Mouse (Mus musculus) right cerebral cortex, postnatal 36 days (tissue): Measurements from ENCODE around the gene Uimc1.

Experiments used
- DNase-seq, 2 experiments: peaks; one replicate each; pipeline ENCODE4 v3.0.0; 2022; ENCODE audit warnings: low spot score in 2 of 2, mixed read lengths in 1 of 2

Uimc1 gene

DNA sequence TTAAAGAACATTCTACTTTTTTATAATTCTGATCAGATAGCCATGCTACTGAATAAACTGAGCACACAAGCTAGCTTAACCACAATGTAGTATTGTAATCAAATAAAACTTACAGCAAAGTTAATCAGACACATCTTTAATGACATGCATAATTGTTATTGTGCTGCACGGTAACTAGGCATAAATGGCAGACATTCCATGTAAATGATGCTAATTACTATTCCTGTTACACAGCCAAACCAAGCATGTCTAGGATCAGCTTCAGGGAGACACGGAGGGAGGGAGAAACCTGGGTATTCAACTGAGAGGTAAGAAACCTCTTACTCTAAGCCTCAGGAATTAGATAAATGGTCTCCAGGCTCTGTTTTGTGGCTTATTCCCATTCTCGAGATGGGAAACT, 52.4 kb downstream of the Uimc1 start:
- DNase-seq = no peak

DNA sequence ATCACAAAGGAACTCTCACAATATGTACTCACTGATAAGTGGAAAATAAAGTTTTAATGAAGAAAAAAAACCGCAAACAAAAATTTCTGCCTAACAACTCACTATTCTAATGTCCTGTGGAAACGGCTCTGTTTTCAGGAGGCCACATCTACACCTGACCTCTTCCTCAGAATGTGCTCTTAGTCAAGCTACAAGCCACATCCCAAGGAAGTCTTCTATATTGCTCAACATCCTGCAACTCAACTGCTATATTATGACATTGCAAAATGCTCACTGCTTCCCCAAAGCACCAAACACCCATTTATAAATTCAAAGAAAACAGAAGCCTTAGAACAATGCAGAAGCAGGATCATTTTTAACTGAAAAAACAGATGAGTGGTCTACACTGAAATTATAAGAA, 60.1 kb downstream of the Uimc1 start:
- DNase-seq = no peak

DNA sequence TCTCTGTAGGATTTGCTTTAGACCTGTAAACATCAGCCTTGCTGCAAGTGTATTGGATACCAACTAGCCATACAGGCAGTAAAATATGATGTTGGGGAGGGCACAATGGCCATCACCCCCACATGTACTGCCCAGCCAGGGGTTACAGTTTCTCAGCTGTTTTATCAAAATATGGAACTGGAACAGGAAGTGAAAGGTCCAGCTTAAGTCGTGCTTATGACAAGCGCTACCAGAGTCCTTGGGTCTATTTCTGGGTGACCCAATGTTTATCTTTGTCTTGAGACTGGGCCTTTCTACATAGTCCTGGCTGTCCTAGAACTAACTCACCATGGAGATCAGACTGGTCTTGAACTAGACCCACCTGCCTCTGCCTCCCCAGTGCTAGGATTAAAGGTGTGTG, 75.9 kb downstream of the Uimc1 start:
- no peak for DNase-seq

DNA sequence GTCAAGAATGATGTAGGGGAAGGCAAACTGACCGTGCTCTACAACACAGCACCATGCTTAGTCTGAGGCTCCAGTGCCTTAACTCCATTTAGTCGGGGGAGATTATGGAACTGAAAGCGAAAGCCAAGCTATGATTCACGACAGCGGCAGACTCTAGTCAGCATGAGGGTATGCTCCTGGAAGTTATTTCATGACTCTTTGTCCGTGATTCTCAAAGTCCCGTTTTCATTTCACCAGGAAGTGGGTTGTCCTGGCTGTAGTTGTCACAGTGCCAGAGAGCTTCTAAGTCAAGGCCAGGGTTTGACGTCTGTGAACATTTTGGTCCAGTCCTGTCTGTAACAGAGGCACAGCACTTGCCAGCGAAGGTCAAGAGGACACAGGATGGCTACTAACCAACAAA, 77.4 kb downstream of the Uimc1 start:
- DNase-seq = no peak

DNA sequence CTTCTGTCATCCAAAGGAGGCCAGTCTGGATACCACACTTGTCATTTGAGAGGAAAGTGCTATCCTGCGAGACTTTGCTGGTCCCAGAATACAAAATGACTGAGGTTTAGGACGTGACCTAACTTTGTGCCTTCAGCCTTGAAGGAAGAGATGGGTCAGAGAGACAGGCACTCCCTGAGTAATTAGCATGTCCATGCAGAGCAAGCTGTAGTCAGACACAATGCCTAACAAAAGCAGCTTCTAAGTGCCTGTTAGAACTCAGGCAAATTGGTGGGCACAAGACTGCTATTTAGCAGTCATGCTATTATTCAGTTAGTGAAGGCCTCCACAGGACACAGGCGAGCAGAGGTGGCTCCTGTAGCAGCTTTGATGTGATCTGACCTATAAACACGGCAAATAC, 77.8 kb downstream of the Uimc1 start:
- no peak for DNase-seq

DNA sequence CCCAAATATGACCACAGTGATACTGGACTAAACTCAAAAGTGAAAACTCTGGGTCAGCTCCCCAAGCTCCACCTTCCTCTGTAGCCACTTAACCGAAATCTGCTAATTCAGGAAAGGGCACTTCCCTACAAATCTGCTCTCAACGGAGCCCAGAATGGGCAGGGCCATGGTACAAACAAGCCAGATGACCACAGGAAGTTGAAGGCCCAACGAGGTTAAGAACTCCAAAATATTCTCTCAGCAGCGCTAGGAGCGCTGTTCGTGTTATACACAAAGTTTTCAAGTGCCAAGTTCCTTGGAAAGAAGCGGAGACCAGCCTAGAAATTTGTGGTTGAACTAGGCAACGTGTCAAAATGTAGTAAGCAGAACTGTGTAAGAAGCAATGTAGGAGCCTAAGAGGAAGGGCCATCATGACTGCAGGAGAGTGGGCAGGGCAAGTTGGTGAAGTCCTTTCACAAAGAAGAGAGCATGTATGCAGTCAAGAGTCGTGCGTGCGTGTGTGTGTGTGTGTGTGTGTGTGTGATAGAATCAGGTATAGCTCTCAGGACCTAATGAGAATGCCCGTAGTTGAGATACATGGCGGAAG, 78.8 kb downstream of the Uimc1 start, which contains the start of gene Hk3:
Hk3 (minus strand) TSS at position 192 of the 586 bp plus-strand sequence.
- peak in 1 of 2 experiments; percentile 10 for DNase-seq

DNA sequence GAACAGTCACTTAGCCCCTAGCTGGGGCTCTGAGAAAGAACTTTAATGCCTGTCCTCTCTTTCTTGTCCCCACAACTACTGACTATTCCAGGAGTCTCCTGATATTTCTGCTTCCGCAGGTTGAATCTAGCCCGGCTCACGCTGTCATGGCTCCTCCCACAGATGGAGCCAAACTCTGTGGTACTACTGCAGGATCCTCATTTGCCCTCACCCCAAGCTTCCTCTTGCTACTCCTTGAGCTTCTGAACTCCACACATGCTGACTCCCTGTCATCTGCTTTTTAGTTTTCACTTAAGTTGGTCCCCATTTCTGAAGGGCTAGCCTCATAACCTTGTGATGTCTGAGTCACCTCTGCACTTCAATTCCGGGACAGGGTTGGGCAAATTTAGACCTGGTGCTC, 80.0 kb downstream of the Uimc1 start:
- no peak for DNase-seq

DNA sequence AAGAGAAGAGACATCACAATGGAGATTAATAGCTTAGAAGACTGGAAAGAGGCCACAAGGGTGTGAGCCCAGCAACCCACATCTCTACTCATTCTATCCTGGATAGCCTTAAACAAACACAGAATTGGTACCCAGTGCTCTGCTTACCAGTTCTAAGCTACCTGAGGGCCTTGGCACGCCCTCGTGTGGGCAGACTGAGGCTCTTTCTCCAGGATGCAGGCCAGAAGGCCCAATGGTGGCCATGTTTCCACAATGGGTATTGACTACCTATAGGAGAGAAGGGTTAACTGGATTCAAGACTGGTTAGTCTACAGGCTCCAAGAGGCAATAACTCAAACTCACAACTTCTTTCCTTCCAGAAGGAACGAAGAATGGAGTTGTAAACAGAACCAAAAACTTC, 80.9 kb downstream of the Uimc1 start:
- no peak for DNase-seq

DNA sequence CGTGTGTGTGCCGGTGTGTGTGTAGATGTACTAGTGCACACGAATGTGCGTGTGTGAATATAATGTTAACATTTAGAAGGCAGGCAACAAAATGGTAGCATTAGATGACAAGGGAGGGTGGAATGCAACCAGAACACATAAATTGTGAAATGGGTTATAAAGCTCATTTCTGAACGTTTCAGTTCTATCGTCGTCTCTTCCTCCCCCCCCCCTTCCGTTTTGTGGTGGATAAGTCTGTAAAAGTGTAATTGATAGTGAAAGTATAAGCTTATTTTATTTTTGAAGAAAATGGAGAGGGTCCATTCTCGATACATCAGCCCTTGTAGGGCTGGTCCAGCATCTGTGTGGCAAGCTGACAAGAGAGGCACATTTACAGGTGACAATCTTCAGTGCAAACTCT, 81.4 kb downstream of the Uimc1 start:
- no peak for DNase-seq

DNA sequence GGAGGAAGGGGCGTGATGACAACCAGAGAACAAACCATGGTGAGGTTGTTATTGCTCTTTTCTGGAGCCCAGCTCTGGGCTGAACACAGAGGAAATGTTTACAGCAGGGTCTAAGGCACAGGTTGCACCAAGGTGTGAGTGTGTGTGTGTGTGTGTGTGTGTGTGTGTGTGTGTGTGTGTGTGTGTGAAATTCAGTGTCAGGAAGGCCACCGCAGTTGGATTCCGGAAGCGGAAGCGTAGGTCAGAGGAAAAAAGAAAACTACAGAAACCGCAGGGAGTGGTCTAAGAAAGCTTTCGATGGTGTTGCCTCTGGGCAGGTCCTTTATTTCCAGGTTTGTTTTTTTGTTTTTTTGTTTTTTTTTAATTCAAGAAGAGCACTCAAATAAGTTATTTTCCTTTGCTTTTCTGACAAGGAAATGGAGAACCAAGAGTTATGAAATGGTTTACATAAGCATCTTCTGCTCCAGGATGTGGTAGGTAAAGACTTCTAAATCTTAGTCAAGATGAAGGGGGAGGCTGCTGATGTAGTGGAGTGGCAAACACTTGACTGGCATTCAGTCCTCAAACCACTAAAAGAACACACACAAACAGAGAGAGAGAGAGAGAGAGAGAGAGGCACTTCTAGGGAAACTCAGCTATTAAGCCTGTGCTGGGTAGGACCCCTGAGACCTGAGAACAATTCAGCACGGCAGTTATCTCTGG, 82.1 kb downstream of the Uimc1 start:
- DNase-seq = no peak

DNA sequence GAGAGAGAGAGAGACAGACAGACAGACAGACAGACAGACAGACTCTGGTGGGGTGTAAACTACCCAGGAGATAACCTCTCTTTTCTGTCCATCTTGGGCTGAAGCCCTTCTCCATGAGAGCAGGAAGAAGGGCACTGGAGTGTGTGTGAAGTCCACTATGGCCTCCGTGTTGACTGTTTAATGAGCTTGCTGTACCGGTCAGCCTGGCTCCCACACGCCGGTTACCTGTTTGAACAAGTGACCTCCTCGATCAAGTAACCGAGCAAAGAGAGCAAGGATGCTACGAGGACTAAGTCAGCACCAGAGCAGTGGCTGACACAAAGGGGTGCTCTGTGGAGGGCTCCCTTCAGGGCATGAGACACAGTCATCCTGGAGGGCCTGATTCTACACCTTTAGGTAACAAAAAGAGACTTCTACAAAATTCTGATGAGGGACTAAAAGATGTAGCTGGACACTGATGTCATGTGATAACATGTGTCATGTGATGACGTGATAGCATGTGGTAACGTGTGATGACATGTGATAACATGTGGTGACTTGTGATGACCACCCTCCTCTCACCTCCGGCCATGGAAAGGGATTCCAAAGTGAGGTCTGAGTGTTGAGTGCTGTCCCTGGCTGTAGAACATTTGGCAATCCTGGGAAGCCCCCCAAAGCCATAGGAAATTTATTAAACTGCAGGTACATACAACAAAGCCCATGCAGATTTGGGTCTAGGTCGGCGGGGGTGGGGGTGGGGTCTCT, 82.8 kb downstream of the Uimc1 start:
- DNase-seq = no peak

DNA sequence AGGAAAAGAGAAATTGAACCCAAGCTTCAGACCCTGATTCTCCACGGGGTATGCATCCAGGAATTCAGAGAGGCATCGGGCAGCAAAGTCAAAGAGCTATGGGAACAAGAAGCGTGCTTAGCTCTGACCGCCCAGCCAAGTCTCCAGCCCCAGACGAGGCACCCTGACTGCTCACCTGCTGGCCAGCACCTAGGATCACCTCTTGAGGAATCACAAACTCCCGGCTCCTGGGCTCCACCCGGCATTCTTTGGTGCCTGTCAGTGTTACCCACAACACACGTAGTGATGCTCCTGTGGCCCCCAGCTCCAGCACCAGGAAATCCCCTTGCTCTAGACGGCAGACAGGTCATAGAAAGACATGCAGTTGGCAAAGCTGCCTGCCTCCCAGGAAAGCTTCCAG, 85.6 kb downstream of the Uimc1 start:
- no peak for DNase-seq

DNA sequence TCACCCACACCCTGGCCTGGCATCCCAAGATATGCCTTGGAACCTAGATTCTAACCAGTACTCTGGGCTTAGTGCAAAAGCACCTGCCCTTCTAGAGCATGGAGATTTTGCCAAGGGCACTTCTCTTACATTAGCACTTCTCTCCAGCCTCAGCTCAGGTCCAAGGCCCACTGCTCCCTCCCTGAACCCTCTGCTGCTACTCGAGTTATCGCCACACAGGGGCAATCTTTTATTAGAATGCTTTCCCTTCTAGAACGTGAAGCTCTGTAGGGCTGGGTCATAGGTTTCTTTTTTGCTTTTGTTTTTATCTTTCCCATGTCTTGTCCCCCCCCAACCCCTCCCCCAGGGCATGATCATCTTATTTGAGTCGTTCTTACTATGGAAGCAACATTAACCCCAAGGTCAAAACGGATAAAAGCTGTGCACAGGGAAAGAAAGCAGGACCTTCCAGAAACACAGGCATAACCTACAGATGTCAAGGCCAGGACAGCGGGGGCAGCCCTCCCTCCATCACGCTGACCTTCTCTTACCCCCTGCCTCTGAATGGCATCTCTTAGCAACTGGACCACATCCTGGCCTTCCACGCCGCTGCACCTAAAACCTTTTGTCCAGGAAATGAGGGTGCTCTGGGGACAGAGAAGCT, 86.3 kb downstream of the Uimc1 start:
- no peak for DNase-seq

DNA sequence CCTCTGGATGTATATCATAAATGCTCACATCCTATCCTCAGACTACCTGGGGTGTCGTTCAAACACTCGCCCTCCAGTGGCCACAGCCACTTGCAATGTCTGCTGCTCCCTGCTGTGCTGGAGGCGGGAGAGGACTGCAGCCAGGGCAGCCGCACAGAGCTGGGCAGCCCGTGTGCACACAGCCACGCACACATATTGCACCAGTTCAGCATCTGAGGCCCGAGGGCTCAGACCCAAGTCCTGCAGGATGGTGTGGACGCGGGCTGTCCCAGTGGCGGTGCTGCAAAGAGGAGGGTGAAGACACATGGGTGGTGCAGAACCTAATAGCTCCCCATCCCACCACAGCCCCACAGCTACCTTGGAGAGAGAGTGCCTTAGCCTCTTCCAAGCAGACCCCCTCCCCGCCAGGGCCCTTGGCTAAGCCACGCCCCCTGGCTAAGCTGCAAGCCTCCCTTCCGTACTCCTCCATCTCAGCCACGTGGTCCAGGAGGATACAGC, 88.1 kb downstream of the Uimc1 start:
- no peak for DNase-seq

DNA sequence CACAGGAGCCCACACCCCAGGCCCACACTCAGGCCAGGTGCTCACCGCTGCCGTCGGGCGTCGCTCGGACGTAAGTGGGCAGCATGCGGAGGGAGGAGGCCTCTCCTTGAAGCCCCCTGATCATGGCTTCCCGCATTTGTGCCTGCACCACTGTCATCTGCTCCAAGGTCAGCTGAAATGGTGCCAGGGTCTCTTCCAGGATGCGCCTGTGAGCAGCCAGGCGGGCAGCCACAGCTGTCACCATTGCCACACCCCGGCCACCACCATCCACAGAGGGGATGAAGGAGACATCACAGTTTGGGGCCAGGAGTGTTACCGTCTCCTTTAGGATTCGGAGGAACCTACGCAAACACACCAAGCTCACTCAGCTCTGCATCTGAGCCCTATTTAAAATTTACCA, 89.0 kb downstream of the Uimc1 start:
- DNase-seq = no peak

DNA sequence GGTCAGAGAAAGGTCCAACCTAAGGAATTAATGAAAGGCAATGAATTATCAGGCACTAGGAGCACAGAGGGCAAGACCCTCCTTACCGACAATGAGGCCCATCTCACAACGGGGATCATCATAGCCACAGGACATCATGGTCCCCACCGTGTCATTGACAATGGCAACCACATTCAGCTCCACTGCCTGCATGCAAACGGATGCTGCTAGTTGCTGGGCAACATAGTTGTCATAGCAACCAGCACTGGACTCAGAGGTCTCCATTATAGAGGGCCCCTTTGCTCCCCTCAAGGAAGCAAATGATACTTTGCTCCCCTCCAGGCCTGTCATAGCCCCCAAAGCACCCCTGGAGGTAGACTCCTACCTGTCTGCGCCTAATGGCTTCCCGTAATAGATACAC, 91.5 kb downstream of the Uimc1 start:
- DNase-seq = no peak

DNA sequence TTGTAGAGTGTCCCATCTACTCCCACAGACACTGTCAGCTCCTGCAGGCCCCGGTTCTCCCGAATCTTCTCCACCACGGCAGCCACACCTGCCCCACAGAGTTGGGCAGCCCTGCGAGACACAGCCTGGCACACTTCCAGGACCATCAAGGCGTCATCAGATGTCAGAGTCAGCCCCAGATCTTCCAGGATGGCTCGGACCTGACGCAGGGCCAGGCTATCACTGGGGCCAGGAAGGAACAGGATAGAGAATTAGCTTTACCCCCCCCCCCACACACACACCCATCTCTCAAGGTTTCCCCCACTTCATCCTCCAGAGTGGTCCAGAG, 93.7 kb downstream of the Uimc1 start:
- no peak for DNase-seq

DNA sequence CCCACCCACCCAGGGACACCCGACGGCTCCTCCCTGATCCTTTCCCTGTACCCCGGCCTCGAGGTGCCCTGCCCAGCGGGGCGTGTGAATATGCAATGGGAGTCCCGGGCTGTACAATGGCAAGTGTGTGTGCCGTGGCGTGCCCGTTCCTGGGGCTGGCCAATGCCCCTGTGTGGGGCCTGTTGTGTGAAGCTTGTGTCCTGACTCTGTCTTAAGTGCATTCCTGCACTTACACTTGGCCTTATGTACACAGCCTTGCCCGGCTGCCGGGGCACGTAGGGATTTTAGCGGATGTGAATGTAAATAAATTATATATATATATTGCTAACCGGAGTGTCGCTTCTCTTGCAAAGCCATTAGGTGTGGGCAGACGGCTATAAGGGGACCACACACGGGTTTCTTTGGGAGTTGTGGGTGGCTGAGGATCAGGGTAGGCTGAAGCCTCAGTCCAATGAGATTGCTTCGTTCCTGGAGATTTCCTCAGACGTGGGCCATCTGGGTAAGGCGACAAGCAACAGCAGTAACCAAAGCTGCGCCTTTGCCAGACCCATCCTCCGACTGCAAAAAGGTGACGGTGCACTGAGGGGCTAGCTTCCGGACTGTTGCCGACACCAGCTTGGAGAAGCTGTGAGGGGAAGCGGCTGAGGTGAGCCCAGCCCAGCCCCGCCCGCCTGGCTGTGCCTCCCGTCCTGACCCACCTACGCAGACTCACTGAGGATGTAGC, 94.2 kb downstream of the Uimc1 start:
- peak in 1 of 2 experiments; percentile 41 for DNase-seq

DNA sequence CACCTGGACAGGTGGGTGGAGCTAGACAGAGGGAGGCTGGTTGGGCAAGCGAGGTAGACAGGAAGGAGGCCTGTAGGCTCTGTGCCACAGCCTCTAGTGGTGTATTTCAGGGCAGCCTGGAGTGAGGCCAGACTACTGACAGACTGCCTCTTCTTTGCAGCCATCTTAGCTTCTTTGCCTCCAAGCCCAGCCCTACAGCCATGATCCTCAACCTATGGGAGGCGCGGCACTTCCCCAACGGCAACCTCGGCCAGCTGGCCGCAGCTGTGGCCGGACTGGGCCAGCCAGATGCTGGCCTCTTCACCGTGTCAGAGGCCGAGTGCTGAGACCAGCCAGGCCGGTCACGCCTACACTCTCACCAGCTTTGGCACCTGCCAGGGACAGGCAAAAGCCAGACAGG, 95.5 kb downstream of the Uimc1 start:
- no peak for DNase-seq

DNA sequence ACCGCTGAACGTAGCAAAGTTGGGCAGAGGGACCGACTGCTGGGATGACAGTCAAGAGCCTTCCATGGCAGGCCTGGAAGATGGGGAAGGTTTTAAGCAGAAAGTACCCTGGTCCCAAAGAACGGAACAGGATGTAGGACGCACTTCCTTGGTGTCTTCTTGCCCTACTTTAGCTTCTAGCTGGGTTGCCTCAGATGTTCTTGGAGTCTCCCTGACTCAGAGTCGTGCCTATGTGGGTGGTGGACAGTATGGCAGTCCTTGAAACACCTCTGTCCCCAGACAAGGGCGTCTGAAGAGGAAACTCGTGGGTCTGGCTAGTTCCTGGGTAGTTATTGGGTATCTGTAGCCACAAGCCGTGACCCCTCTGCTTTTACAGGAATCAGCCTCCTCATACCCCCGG, 98.0 kb downstream of the Uimc1 start:
- peak in 1 of 2 experiments; percentile 63 for DNase-seq

DNA sequence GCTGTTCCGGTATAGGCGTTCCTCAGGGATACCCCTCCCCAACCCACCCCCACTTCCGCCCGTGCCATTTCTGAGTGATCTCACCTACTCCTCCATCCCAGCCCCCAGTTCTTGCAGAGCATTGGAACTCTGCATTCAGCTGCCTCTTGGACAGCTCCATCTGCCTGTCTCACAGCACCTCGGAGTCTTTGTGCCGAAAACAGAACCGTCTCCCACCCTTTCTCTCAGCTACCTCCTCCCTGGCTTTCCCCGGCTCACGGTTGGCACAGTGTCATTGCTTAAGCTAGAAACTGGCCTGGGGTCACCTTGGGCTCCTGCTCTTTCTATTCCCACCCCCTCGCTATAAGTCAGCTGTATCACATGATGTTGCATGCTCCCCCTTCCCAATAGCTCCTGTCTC, 99.7 kb downstream of the Uimc1 start:
- DNase-seq = peak; percentile 64 to 85

DNA sequence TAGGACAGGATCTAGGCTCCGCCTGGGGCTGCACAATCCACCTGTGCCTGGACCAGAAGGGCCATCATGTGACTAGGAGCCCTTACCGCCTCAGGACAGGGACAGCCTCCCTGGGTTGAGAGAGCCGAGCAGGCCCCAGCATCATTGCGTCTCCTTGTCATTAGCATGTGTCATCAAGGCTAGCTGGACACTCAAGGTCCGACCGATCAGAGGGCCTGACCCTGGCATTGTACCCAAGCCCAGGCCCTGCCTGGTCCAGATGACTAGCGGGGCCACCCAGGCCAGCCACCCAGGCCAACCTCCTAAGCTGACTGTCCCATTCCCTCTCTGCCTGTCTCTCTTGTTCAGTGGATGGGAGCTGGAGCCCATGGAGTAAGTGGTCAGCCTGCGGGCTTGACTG, 102.5 kb downstream of the Uimc1 start:
- no peak for DNase-seq
